Mouse (Mus musculus) CH12.LX (cell line): ENCODE data around the gene Vwa3b.

Experiments used
- BHLHE40 ChIP-seq: IDR thresholded peaks from 2 replicates; pipeline ENCODE4 v1.6.1; 2011; ENCODE audit warnings: mild to moderate bottlenecking, low read depth, low read length, improper control_type of control experiment
- CHD2 ChIP-seq: IDR thresholded peaks from 2 replicates; pipeline ENCODE4 v1.6.1; 2011; ENCODE audit warnings: low read length, improper control_type of control experiment
- CTCF ChIP-seq, 2 experiments: IDR thresholded peaks in 1 of 2; conservative IDR thresholded peaks in 1 of 2; 2 replicates each; pipeline ENCODE4 v1.5.1; 2011 to 2012; ENCODE audit warnings: low read depth in 2 of 2, low read length in 2 of 2, improper control_type of control experiment in 1 of 2, inconsistent platforms in 1 of 2, mild to moderate bottlenecking in 1 of 2, moderate library complexity in 1 of 2
- E2F4 ChIP-seq: IDR thresholded peaks from 2 replicates; pipeline ENCODE4 v1.6.1; 2011; ENCODE audit warnings: low read depth, low read length, improper control_type of control experiment; ENCODE audit not compliant: insufficient replicate concordance
- EP300 ChIP-seq: IDR thresholded peaks from 2 replicates; pipeline ENCODE4 v1.6.1; 2011; ENCODE audit warnings: low read length, improper control_type of control experiment
- MYC ChIP-seq: IDR thresholded peaks from 2 replicates; pipeline ENCODE4 v1.6.1; 2011; ENCODE audit warnings: low read depth, mild to moderate bottlenecking, improper control_type of control experiment, low read length
- NRF1 ChIP-seq: IDR thresholded peaks from 2 replicates; pipeline ENCODE4 v1.6.1; 2014; ENCODE audit warnings: low read depth, mild to moderate bottlenecking, inconsistent platforms, low read length, improper control_type of control experiment, moderate library complexity
- POLR2A ChIP-seq: IDR thresholded peaks from 2 replicates; pipeline ENCODE4 v1.6.1; 2011; ENCODE audit warnings: low read depth, mild to moderate bottlenecking, improper control_type of control experiment, low read length
- RCOR1 ChIP-seq: conservative IDR thresholded peaks from 2 replicates; pipeline ENCODE4 v1.6.1; 2012; ENCODE audit warnings: low read depth, mild to moderate bottlenecking, inconsistent platforms, low read length, improper control_type of control experiment
- SIN3A ChIP-seq: IDR thresholded peaks from 2 replicates; pipeline ENCODE4 v1.6.1; 2012; ENCODE audit warnings: low read length, improper control_type of control experiment, inconsistent platforms
- SMC3 ChIP-seq: IDR thresholded peaks from 2 replicates; pipeline ENCODE4 v1.6.1; 2011; ENCODE audit warnings: low read depth, low read length, improper control_type of control experiment
- USF1 ChIP-seq: IDR thresholded peaks from 2 replicates; pipeline ENCODE4 v1.6.1; 2014; ENCODE audit warnings: low read depth, mild to moderate bottlenecking, inconsistent platforms, low read length, improper control_type of control experiment

- TF ChIP-seq MYC = no peak
- TF ChIP-seq BHLHE40 = no peak
- peak in 1 of 2 experiments; percentile 25; a peak in 2 of 4 replicates for TF ChIP-seq CTCF (conservative IDR thresholded peaks at IDR 0.05 in 1 of 2, IDR thresholded peaks at IDR 0.05 in 1 of 2; ENCODE audit: low read depth in 2 of 2, low read length in 2 of 2)
- TF ChIP-seq CHD2 = no peak
- no peak for TF ChIP-seq POLR2A
- TF ChIP-seq SMC3 = no peak; the same call in 1 of the 2 replicates
- no peak for TF ChIP-seq RCOR1
- TF ChIP-seq SIN3A = no peak
- TF ChIP-seq NRF1 = no peak
- no peak for TF ChIP-seq EP300
- TF ChIP-seq USF1 = no peak
- TF ChIP-seq E2F4 = no peak
Measured at GRCm38 (mm10) chr1:37002316-37003008, 23.9 kb upstream of the Vwa3b start.
